Mouse (Mus musculus) spleen, adult 2 months (tissue): ENCODE data around the gene Erc2. TPM values are rescaled to one million over a fixed set of nuclear protein-coding genes. Genes with fewer than 3 reads are reported as not detected.

Experiments used
- DNase-seq, 2 experiments: peaks; one replicate each; pipeline versions ENCODE4 v3.0.0 to v3.0.0-alpha.2; 2012 to 2021; ENCODE audit warnings: low spot score in 2 of 2, low read depth in 1 of 2
- H3K27ac ChIP-seq: fragments of 200-500 bp; 2 replicates; pipeline ENCODE4 v1.5.1; 2012; ENCODE audit warnings: low read length, inconsistent platforms; ENCODE audit not compliant: insufficient read depth
- H3K27me3 ChIP-seq: fragments of 200-500 bp; 2 replicates; pipeline ENCODE4 v1.6.1; 2012; ENCODE audit warnings: mild to moderate bottlenecking, moderate library complexity, low read length, inconsistent platforms; ENCODE audit not compliant: control insufficient read depth, insufficient read depth
- H3K36me3 ChIP-seq: fragments of 200-500 bp; 2 replicates; pipeline ENCODE4 v1.6.1; 2012; ENCODE audit warnings: mild to moderate bottlenecking, low read length, inconsistent platforms; ENCODE audit not compliant: control insufficient read depth, insufficient read depth
- H3K4me1 ChIP-seq: fragments of 200-500 bp; 2 replicates; pipeline ENCODE4 v1.6.1; 2011; ENCODE audit warnings: inconsistent platforms; ENCODE audit not compliant: control insufficient read depth, insufficient read depth, insufficient read length
- H3K4me3 ChIP-seq: fragments of 200-500 bp; 2 replicates; pipeline ENCODE4 v1.5.1; 2011; ENCODE audit warnings: mild to moderate bottlenecking, inconsistent platforms; ENCODE audit not compliant: insufficient read depth, insufficient read length; ENCODE audit errors: extremely low read depth
- CTCF ChIP-seq: fragments of 200-500 bp; IDR thresholded peaks from 2 replicates; pipeline ENCODE4 v1.5.1; 2011; ENCODE audit warnings: mild to moderate bottlenecking, inconsistent platforms; ENCODE audit not compliant: insufficient read depth, insufficient read length, insufficient replicate concordance; ENCODE audit errors: extremely low read depth
- POLR2A ChIP-seq: fragments of 200-500 bp; IDR thresholded peaks from 2 replicates; pipeline ENCODE4 v1.6.1; 2011; ENCODE audit warnings: low read depth, low read length, inconsistent platforms
- WGBS: fragments of 180-500 bp; shearing (Covaris S2); methylation state at CpG from one replicate; pipeline ENCODE4 v1.1.7; 2018; 5-methylcytosine and 5-hydroxymethylcytosine counted together
- polyA plus RNA-seq: library from polyadenylated mRNA; depleted of rRNA; stranded (reverse); fragments of >200 nt; gene quantifications from 2 replicates; pipeline ENCODE4 v1.2.3, GENCODE M21; 2012

Gene Erc2
- polyA plus RNA-seq, 1 experiment: 0.11 TPM

- Histone ChIP-seq H3K36me3 (no peaks in the 10 kb centered on the region), H3K4me1 (no peaks in the 10 kb centered on the region), H3K27ac (no peak overlapping the region), H3K4me3 (no peak overlapping the region), H3K27me3 (no peaks in the 10 kb centered on the region)
- no peak for TF ChIP-seq POLR2A
- no peak for TF ChIP-seq CTCF
- 86% methylated on average over 6 of the region's 6 CpGs for WGBS
- no peak for DNase-seq
These were observed 401.0 kb downstream of the Erc2 start for GRCm38 (mm10) chr14:28023199-28023598.

DNA sequence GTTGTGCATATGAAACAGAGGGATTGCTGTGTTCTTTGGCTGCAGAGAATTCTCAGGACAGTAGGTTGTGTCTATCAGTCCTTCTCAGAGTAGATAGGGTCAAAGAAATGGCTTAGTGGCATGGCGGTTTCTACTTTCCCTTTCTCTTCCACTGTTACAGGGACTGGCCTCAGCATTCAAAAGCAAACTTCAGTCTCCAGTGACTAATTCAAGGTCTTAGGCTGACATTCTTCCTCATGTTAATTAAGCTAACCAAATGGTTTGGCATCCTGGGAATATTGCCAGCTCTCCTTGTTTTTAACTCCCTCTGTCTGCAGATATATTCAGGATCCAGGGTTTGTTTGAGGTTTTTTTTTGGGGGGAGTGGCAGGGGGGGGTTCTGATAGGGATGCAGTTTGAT, 408.6 kb downstream of the Erc2 start:
- 75% methylated on average over 1 of the region's 1 CpGs for WGBS
- Histone ChIP-seq H3K27me3 (no peaks in the 10 kb centered on the region), H3K27ac (no peak overlapping the region), H3K36me3 (no peaks in the 10 kb centered on the region), H3K4me1 (no peaks in the 10 kb centered on the region), H3K4me3 (no peak overlapping the region)
- TF ChIP-seq POLR2A: no peak
- no peak for TF ChIP-seq CTCF
- DNase-seq: no peak

- TF ChIP-seq POLR2A: no peak
- TF ChIP-seq CTCF: no peak
- Histone ChIP-seq H3K4me3 (no peak overlapping the region), H3K27ac (no peak overlapping the region), H3K36me3 (no peaks in the 10 kb centered on the region), H3K27me3 (no peaks in the 10 kb centered on the region), H3K4me1 (no peaks in the 10 kb centered on the region)
- DNase-seq: no peak
- 86% methylated on average over 2 of the region's 2 CpGs for WGBS
These were observed 412.8 kb downstream of the Erc2 start for GRCm38 (mm10) chr14:28035013-28035412.

GRCm38 (mm10) chr14:28043095-28043494, 420.9 kb downstream of the Erc2 start:
- Histone ChIP-seq H3K4me1 (no peaks in the 10 kb centered on the region), H3K36me3 (no peaks in the 10 kb centered on the region), H3K4me3 (no peak overlapping the region), H3K27me3 (no peaks in the 10 kb centered on the region), H3K27ac (no peak overlapping the region)
- 74% methylated on average over 4 of the region's 4 CpGs for WGBS
- no peak for DNase-seq
- TF ChIP-seq POLR2A (no peak), CTCF (no peak)

- no peak for DNase-seq
- TF ChIP-seq CTCF: no peak
- no peak for TF ChIP-seq POLR2A
- no peaks in the 10 kb centered on the region for H3K27me3 ChIP-seq
- no peak overlapping the region for H3K27ac ChIP-seq
- H3K4me1 ChIP-seq: no peaks in the 10 kb centered on the region
- WGBS: 72% methylated on average over 5 of the region's 5 CpGs
- no peak overlapping the region for H3K4me3 ChIP-seq
- no peaks in the 10 kb centered on the region for H3K36me3 ChIP-seq
These were observed 429.4 kb downstream of the Erc2 start for GRCm38 (mm10) chr14:28051646-28052045.

- H3K27ac ChIP-seq: no peak overlapping the region
- 81% methylated on average over 11 of the region's 11 CpGs for WGBS
- no peaks in the 10 kb centered on the region for H3K27me3 ChIP-seq
- DNase-seq: no peak
- no peaks in the 10 kb centered on the region for H3K36me3 ChIP-seq
- H3K4me3 ChIP-seq: no peak overlapping the region
- H3K4me1 ChIP-seq: no peaks in the 10 kb centered on the region
- TF ChIP-seq CTCF: no peak
- no peak for TF ChIP-seq POLR2A
These were observed 435.1 kb downstream of the Erc2 start for GRCm38 (mm10) chr14:28057159-28057884.
